Mouse (Mus musculus) CH12.LX (cell line): ENCODE results near the gene Hist1h2bl. TPM values are rescaled to one million over a fixed set of nuclear protein-coding genes. Genes with fewer than 3 reads are reported as not detected.
A peak's percentile ranks its signal among the peaks of the same experiment; 100 is the strongest.

Experiments
- DNase-seq: peaks from one replicate; pipeline ENCODE4 v3.0.0-alpha.2; 2013; ENCODE audit errors: extremely low read depth
- H3K27ac ChIP-seq: 2 replicates; pipeline ENCODE4 v1.5.1; 2012; ENCODE audit warnings: low read depth, mild to moderate bottlenecking, control low read depth, moderate library complexity; ENCODE audit not compliant: insufficient read depth
- H3K27me3 ChIP-seq: replicated peaks from 2 replicates; pipeline ENCODE3; 2012; ENCODE audit warnings: inconsistent platforms
- H3K36me3 ChIP-seq, 2 experiments: replicated peaks in 1 of 2; 2 replicates each; pipeline versions ENCODE3 to v1.6.1; 2012; ENCODE audit warnings: inconsistent platforms in 1 of 2, low read length in 1 of 2, mild to moderate bottlenecking in 1 of 2, mixed read lengths in 1 of 2, moderate library complexity in 1 of 2; ENCODE audit not compliant: control insufficient read depth in 1 of 2, insufficient read depth in 1 of 2
- H3K4me1 ChIP-seq, 2 experiments: 2 replicates each; pipeline ENCODE4 v1.6.1; 2012; ENCODE audit warnings: inconsistent platforms in 1 of 2, moderate library complexity in 1 of 2; ENCODE audit not compliant: insufficient read depth in 2 of 2, control insufficient read depth in 1 of 2
- H3K4me2 ChIP-seq: 2 replicates; pipeline ENCODE4 v1.6.1; 2012; ENCODE audit warnings: low read depth, mild to moderate bottlenecking, control low read depth; ENCODE audit not compliant: poor library complexity, insufficient read depth, severe bottlenecking
- H3K4me3 ChIP-seq, 3 experiments: fragments of 150-350 bp in 1 of 3; sonication (generic) in 1 of 3; replicated peaks in 1 of 3; 2 replicates each; pipeline versions ENCODE3 to v1.5.1; 2011 to 2012; ENCODE audit warnings: low read depth in 2 of 3, low read length in 2 of 3, mild to moderate bottlenecking in 2 of 3, moderate library complexity in 2 of 3, control low read depth in 1 of 3, improper control_type of control experiment in 1 of 3, inconsistent platforms in 1 of 3, mixed read lengths in 1 of 3; ENCODE audit not compliant: poor library complexity in 1 of 3
- H3K79me2 ChIP-seq: replicated peaks from 2 replicates; pipeline ENCODE4 v1.6.1; 2012; ENCODE audit warnings: mild to moderate bottlenecking, moderate library complexity; ENCODE audit not compliant: control insufficient read depth, poor library complexity, insufficient read depth, severe bottlenecking; ENCODE audit errors: extremely low read depth
- H3K9ac ChIP-seq: 2 replicates; pipeline ENCODE4 v1.6.1; 2012; ENCODE audit warnings: low read depth, mild to moderate bottlenecking, control low read depth, moderate library complexity; ENCODE audit not compliant: insufficient read depth
- H3K9me3 ChIP-seq: replicated peaks from 2 replicates; pipeline ENCODE3; 2012; ENCODE audit warnings: low read length, inconsistent platforms, mixed read lengths
- BHLHE40 ChIP-seq: IDR thresholded peaks from 2 replicates; pipeline ENCODE4 v1.6.1; 2011; ENCODE audit warnings: mild to moderate bottlenecking, low read depth, low read length, improper control_type of control experiment
- CHD1 ChIP-seq: IDR thresholded peaks from 2 replicates; pipeline ENCODE4 v1.6.1; 2012; ENCODE audit warnings: low read depth, low read length, improper control_type of control experiment, inconsistent platforms
- CTCF ChIP-seq, 2 experiments: IDR thresholded peaks in 1 of 2; conservative IDR thresholded peaks in 1 of 2; 2 replicates each; pipeline ENCODE4 v1.5.1; 2011 to 2012; ENCODE audit warnings: low read depth in 2 of 2, low read length in 2 of 2, improper control_type of control experiment in 1 of 2, inconsistent platforms in 1 of 2, mild to moderate bottlenecking in 1 of 2, moderate library complexity in 1 of 2
- ETS1 ChIP-seq: conservative IDR thresholded peaks from 2 replicates; pipeline ENCODE4 v1.6.1; 2012; ENCODE audit warnings: low read depth, mild to moderate bottlenecking, inconsistent platforms, low read length, improper control_type of control experiment, moderate library complexity
- HCFC1 ChIP-seq: IDR thresholded peaks from 2 replicates; pipeline ENCODE4 v1.6.1; 2012; ENCODE audit warnings: low read depth, mild to moderate bottlenecking, inconsistent platforms, low read length, improper control_type of control experiment
- IRF4 ChIP-seq: IDR thresholded peaks from 2 replicates; pipeline ENCODE4 v1.6.1; 2014; ENCODE audit warnings: low read depth, mild to moderate bottlenecking, inconsistent platforms, low read length, improper control_type of control experiment
- MAX ChIP-seq: IDR thresholded peaks from 2 replicates; pipeline ENCODE4 v1.6.1; 2011; ENCODE audit warnings: low read length, improper control_type of control experiment
- MAZ ChIP-seq: IDR thresholded peaks from 2 replicates; pipeline ENCODE4 v1.6.1; 2012; ENCODE audit warnings: low read depth, mild to moderate bottlenecking, inconsistent platforms, low read length, improper control_type of control experiment, moderate library complexity
- MEF2A ChIP-seq: IDR thresholded peaks from 2 replicates; pipeline ENCODE4 v1.6.1; 2014; ENCODE audit warnings: low read depth, mild to moderate bottlenecking, inconsistent platforms, low read length, improper control_type of control experiment, borderline replicate concordance
- MXI1 ChIP-seq: IDR thresholded peaks from 2 replicates; pipeline ENCODE4 v1.6.1; 2011; ENCODE audit warnings: mild to moderate bottlenecking, low read depth, low read length, improper control_type of control experiment
- MYC ChIP-seq: IDR thresholded peaks from 2 replicates; pipeline ENCODE4 v1.6.1; 2011; ENCODE audit warnings: low read depth, mild to moderate bottlenecking, improper control_type of control experiment, low read length
- NELFE ChIP-seq: IDR thresholded peaks from 2 replicates; pipeline ENCODE4 v1.6.1; 2011; ENCODE audit warnings: low read depth, low read length, improper control_type of control experiment
- NRF1 ChIP-seq: IDR thresholded peaks from 2 replicates; pipeline ENCODE4 v1.6.1; 2014; ENCODE audit warnings: low read depth, mild to moderate bottlenecking, inconsistent platforms, low read length, improper control_type of control experiment, moderate library complexity
- POLR2A ChIP-seq: IDR thresholded peaks from 2 replicates; pipeline ENCODE4 v1.6.1; 2011; ENCODE audit warnings: low read depth, mild to moderate bottlenecking, improper control_type of control experiment, low read length
- RAD21 ChIP-seq: IDR thresholded peaks from 2 replicates; pipeline ENCODE4 v1.6.1; 2011; ENCODE audit warnings: low read depth, mild to moderate bottlenecking, low read length, improper control_type of control experiment, moderate library complexity
- RCOR1 ChIP-seq: conservative IDR thresholded peaks from 2 replicates; pipeline ENCODE4 v1.6.1; 2012; ENCODE audit warnings: low read depth, mild to moderate bottlenecking, inconsistent platforms, low read length, improper control_type of control experiment
- SIN3A ChIP-seq: IDR thresholded peaks from 2 replicates; pipeline ENCODE4 v1.6.1; 2012; ENCODE audit warnings: low read length, improper control_type of control experiment, inconsistent platforms
- SMC3 ChIP-seq: IDR thresholded peaks from 2 replicates; pipeline ENCODE4 v1.6.1; 2011; ENCODE audit warnings: low read depth, low read length, improper control_type of control experiment
- TBP ChIP-seq: conservative IDR thresholded peaks from 2 replicates; pipeline ENCODE4 v1.6.1; 2011; ENCODE audit warnings: low read depth, low read length, improper control_type of control experiment
- TCF12 ChIP-seq: IDR thresholded peaks from 2 replicates; pipeline ENCODE4 v1.6.1; 2014; ENCODE audit warnings: low read depth, mild to moderate bottlenecking, inconsistent platforms, low read length, improper control_type of control experiment
- UBTF ChIP-seq: IDR thresholded peaks from 2 replicates; pipeline ENCODE4 v1.6.1; 2012; ENCODE audit warnings: low read depth, mild to moderate bottlenecking, inconsistent platforms, low read length, improper control_type of control experiment, moderate library complexity
- USF2 ChIP-seq: conservative IDR thresholded peaks from 2 replicates; pipeline ENCODE4 v1.6.1; 2011; ENCODE audit warnings: low read depth, low read length, improper control_type of control experiment
- ZKSCAN1 ChIP-seq: IDR thresholded peaks from 2 replicates; pipeline ENCODE4 v1.6.1; 2012; ENCODE audit warnings: low read depth, inconsistent platforms, low read length, improper control_type of control experiment, borderline replicate concordance
- ZMIZ1 ChIP-seq: IDR thresholded peaks from 2 replicates; pipeline ENCODE4 v1.6.1; 2012; ENCODE audit warnings: low read depth, mild to moderate bottlenecking, inconsistent platforms, low read length, improper control_type of control experiment
- dilution Hi-C: fragments of 300-500 bp; cut with MboI; formaldehyde crosslinking; loops from 2 replicates; pipeline ENCODE4 v1.14.3; 2020; ENCODE audit warnings: low sequenced_read_pairs; ENCODE audit not compliant: extremely low pct_unique_long_range_greater_than_20kb, extremely low pct_ligation_motif_present
- in situ Hi-C: fragments of 300-500 bp; cut with MboI; formaldehyde crosslinking; loops from 3 replicates; pipeline ENCODE4 v1.14.3; 2019; ENCODE audit warnings: low sequenced_read_pairs, low pct_ligation_motif_present, low pct_unique_long_range_greater_than_20kb, mixed read lengths
- polyA plus RNA-seq: library from polyadenylated mRNA; unstranded; fragments of >175 nt; gene quantifications from 2 replicates; pipeline ENCODE4 v1.2.1, GENCODE M21; 2012; ENCODE audit warnings: low read depth; ENCODE audit not compliant: insufficient read length
- total RNA-seq, 2 experiments: library from RNA; depleted of rRNA; stranded (reverse); fragments of 300-350 nt in 1 of 2; fragments of >200 nt in 1 of 2; gene quantifications; 2 replicates each; pipeline ENCODE4 v1.2.3; 2012 to 2014

The Hist1h2bl gene
- total and polyA plus RNA-seq, 3 experiments: 1.7 to 897 (median 18.1) TPM

DNA sequence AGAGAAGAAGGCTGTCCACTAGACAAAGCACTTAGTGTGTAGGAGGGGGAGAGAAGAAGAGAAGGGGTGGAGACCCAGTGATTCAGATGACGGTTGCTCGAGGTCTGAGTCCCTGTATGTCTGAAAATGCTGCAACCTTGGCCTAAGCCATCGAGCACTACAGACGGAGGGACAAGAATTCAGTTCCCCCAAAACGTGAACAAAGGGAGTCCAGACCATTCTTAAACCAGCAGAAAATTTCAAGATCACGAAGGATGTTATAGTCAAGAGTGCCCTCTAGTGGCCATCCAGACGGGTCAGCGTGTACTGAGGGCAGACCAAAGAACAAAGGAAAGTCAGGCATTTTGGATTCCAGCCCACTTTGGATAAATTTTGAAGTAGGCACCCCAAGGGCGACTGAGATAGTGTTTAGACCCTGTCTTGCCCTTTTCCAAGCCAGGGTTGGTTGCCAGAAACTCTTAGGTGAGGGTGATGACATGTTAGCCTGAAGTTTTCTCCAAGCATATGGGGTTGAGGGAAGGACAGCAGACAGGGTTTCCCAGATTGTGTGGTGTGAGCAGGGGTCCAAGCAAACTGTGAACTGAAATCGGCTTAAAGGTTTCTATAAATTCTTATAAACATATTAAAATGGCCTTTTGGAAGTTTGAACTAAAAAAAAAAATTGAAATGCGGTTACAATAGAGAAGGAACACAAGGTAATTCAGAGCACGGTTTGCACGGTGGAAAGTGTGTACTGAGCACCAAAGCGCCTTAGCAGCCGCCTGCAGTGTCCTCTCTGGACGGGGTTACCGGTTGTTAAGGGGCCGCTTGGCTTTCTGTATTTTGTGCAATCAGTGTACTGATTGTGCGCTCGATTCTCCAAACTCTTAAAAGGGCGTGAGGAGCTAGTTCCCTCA lies 18.3 kb upstream of the Hist1h2bl start:
- dilution Hi-C loops: no loop called here
- H3K4me1 ChIP-seq: peaks cover 7 to 26% of the 10 kb centered on the region in 2 experiments; a peak in 3 of 4 replicates

GRCm38 (mm10) chr13:21733466-21733865 lies 17.5 kb upstream of the Hist1h2bl start:
- Histone ChIP-seq H3K36me3 (no peaks in the 10 kb centered on the region), H3K79me2 (no peaks in the 10 kb centered on the region), H3K9me3 (no peaks in the 10 kb centered on the region), H3K4me2 (no peak overlapping the region), H3K9ac (no peak overlapping the region), H3K27me3 (no peaks in the 10 kb centered on the region), H3K27ac (peak overlapping the region; percentile 27), H3K4me1 (peaks cover 7 to 26% of the 10 kb centered on the region in 2 experiments; a peak in 3 of 4 replicates), H3K4me3 (no peak overlapping the region)
- TF ChIP-seq USF2 (no peak), CHD1 (no peak), ZMIZ1 (no peak), SMC3 (no peak), CTCF (conservative IDR thresholded peaks at IDR 0.05 in 1 of 2, IDR thresholded peaks at IDR 0.05 in 1 of 2; ENCODE audit: low read depth in 2 of 2, low read length in 2 of 2) (peak in 1 of 2 experiments; percentile 44; a peak in 2 of 4 replicates)
- DNase-seq: peak; percentile 61
- in situ Hi-C loops (loop anchor here (25.0 kb wide), 1 partner anchor 1829 kb away; the partner anchor contains the start of genes Hist1h1d, Hist1h2ad, Hist1h2ae and Hist1h2bf), dilution Hi-C loops (no loop called here)

More for the DNA sequence above, 18.3 kb upstream of the Hist1h2bl start:
- H3K27ac ChIP-seq: peak overlapping the region; percentile 91
- TF ChIP-seq USF2 (no peak), UBTF (no peak), IRF4 (0 out of 2 replicates have a peak, but pooled peaks have one; percentile 30), POLR2A (no peak), BHLHE40 (peak; percentile 41), HCFC1 (peak; percentile 54), MAZ (no peak), TBP (0 out of 2 replicates have a peak, but pooled peaks have one; percentile 50), ZMIZ1 (no peak), TCF12 (0 out of 2 replicates have a peak, but pooled peaks have one; percentile 15), RAD21 (peak; percentile 87), MYC (peak; percentile 80), ETS1 (no peak), MEF2A (peak; percentile 43; the same call in 1 of the 2 replicates), NRF1 (no peak), MXI1 (peak; percentile 69; the same call in 1 of the 2 replicates), MAX (peak; percentile 79), SIN3A (peak; percentile 58), CTCF (conservative IDR thresholded peaks at IDR 0.05 in 1 of 2, IDR thresholded peaks at IDR 0.05 in 1 of 2; ENCODE audit: low read depth in 2 of 2, low read length in 2 of 2) (peak; percentile 79 to 87), NELFE (peak; percentile 45; the same call in 1 of the 2 replicates), SMC3 (peak; percentile 60), ZKSCAN1 (no peak), RCOR1 (no peak)
- peak overlapping the region; percentile 12 to 32 (median 24) for H3K4me3 ChIP-seq
- in situ Hi-C loops: loop anchor here (25.0 kb wide), 1 partner anchor 1828 kb away; the partner anchor contains the start of genes Hist1h1d, Hist1h2ad, Hist1h2ae and Hist1h2bf
- H3K36me3 ChIP-seq: no peaks in the 10 kb centered on the region
- peak overlapping the region; percentile 90 for H3K4me2 ChIP-seq
- peak; percentile 93 for DNase-seq
- no peaks in the 10 kb centered on the region for H3K27me3 ChIP-seq
- peak overlapping the region; percentile 69 for H3K9ac ChIP-seq
- H3K9me3 ChIP-seq: no peaks in the 10 kb centered on the region
- no peaks in the 10 kb centered on the region for H3K79me2 ChIP-seq
